Mouse (Mus musculus): Measurements from ENCODE around the gene Klrb1c.
"Not testable (repeated sequence)": the region's sequence is repeated elsewhere in the genome, so short reads cannot be mapped to it uniquely, and the experiment has no call there.

Klrb1c gene

DNA sequence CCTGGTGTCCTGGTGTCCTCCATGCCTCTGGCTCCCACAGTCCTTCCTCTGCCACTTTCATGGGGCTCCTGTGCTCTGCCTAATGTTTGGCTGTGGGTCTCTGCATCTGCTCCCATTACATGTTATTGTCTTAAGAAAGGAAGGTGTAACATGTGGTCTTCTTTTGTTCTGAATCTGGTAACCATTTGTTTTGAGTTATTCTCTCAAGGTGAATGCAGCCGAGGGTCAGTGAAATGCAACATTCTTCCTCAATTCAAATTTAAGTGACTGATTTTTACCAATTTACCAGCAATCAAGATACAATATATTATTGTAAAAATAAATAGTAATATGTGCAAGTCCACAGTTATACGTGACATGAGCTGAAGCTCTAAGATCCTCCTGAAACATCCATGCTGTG, at the start of gene Klrb1c:
Klrb1c (minus strand) TSS at position 101 of the 400 bp plus-strand sequence.
- no peak for DNase-seq

DNA sequence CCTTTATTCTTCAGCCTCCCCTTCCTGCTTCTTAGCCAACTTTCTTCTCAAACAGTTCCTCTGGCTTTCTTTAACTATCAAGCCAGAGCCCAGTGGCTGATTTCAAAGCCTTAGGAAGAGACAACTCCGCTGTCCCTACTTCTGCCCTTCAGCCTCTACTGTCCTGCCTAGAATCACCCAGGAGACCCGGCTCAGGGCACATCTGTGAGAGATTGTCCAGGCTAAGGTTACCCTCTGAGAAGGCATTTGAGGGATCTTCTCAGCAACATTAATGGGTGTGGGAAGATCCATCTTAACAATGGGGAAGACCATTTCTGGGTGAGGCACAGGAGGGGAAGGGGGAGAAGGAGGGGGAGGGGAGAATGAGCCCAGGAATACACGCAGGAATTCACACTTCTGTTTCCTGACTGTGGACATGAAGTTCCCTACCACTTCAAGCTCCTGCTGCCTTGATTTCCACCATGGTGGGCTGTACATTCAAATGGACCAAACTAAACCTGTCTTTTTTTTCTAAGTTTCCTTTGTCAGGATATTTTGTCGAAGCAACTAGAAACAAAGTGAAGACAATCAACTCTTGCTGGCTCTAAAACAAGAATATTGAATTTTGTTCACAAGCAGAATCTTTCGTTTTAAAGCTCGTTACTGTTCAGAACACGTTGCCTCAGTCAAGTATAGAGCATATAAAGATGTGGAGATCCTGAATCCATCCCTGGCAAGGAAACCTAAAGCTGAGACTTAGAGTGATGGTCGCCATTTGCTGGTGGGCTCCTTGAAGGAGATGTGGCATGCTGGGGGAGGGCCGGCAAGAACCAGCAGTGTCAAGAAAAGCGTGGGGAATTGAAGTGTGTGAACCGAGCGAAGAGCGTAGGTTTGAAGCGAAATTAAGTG, 48.7 kb upstream of the Klrb1c start:
- peak; percentile 25 to 29 for DNase-seq

DNA sequence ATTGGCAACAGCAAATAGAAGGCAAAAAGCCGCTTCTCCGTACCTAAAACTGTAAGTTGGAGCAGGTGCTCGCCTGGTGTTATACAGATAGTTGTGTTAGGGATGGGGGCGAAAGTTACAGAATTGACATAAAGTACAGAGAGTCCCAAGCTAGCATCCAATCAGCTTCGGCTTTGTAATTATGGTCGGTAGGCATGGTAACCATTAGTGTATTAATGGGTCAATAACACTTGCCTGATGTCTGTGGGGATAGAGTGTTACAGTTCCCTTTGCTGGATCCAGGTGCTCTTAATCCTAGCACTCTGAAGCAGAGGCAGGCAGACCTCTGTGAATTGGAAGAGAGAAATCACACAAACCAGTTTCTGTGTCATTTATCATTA, 47.9 kb upstream of the Klrb1c start:
- no peak for DNase-seq

DNA sequence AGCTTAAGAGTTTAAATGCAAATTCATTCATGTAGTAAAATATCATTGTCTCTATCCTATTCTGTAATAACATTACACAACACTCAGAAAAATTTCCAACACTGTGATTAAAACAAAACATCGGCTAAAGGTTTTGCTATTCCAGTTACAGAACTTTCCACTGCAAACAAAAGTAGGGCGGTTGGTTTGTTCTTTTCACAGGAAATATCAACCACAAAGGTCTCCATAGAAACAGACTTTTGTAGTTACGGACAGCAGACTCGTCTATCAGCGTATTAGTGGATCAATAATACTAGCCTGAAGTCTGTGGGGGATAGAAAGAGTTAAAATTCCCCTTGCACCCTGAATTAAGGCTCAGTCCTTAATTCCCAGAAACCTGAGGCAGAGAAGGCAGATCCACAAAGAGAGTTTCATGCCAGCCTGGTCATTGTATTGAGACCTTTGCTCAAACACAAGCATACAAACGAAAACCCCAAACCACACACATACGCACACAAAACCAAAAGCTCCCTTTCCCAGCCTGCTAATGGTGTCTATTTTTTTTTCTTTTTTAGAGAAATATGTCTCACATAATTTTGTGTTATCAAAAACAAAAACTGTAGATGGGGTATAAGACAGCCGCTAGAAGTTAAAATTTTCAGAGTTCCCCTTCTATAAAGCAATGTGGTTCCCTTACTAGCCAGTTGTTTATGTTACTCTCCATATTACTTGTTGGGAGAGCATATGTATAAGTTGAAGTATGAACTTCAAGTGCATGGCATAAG, 47.4 kb upstream of the Klrb1c start:
- DNase-seq: no peak

DNA sequence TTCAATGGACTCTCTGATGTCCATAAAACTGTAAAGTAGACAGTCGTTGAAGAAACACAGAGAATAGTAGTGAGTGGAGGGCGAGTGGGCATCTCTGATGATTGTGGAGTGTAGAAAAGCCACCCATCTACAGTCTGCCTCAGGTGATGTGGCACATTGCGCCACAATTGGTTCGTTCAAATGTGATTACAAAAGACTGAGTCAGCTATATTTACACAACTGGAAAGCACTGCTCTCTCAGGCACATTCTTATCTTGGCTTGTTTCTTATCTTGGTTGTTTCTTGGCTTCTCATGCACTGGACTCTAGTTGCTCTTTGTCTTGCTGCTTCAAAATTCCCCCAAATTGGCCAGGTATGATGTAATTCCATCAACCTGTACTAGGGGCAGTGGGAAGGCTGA, 46.6 kb upstream of the Klrb1c start:
- no peak for DNase-seq

DNA sequence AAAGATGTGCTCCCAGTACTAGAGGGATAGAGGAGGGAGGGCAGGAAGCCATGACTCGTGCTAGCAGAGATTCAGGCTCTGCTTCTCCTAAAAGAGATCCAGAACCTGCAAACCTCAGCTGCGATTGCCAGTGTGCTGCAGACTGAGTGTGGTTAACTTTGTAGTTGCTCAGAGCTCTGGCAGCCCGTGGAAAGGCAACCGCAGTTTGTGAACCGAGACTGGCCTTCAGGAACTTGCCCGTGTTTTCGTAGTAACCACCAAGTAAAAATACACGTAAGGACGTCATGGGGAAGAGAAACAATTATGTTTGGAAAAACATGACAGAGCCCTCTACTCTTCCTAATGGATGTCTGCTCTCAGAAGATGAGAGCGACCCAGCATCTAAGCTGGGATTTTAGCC, 44.0 kb upstream of the Klrb1c start:
- DNase-seq: no peak

DNA sequence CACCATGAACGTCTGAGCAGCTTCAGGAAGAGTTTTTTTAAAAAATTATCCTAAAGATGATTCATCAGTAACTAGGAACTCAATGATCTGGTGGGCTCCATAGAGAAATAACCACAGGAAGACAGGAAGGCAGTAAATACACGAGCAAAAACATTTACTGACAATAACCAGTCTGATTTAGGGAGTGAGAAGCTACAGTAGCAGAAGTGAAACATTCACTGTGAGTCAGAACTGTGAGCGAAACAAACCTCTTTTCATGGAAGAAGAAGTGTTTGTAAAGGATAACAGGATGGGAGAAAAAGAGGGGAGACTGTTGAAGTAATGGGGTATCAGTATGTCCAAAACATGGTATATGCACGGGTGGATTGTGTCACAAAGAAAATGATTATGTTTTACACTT, 40.8 kb upstream of the Klrb1c start:
- no peak for DNase-seq

DNA sequence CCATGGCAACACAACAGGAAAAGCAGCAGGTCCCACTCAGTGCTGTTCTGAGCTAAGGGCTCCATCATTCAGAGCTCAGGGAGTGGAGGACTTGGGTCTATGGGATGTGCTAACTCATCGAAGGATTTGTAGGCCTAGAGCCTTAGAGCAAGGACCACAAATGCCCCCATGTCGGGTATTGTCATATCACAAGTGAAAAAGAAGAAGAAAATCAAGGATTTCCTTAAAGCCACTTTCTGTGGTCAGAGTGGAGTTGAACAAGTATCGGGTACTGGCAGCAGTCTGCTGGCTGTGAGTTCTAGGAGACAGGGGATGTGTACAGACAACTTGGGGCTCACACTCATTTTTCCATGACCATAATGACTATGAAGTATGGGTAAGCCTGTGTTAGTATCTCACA, 37.8 kb upstream of the Klrb1c start:
- no peak for DNase-seq

DNA sequence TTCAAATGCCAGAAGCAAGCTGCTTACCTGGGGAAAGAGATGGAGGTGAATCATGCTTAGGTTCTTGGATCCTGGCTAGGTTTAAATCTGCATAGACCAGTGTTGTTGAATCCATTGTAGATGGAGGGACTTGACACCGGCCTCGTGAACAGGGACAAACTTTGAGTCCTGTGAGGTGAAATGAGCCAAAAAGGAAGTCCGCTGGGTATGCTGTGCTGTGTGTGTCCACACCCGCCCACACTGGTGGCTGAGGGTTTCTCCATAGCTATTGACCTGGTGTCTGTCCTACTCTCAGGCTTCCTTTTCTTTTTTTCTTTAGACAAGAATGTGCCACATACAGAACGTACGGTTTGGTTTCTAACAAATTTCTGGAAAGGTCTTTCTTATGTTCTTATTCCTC, 37.1 kb upstream of the Klrb1c start, which contains the start of the genes Gm44511 and Klrb1b:
Gm44511 (minus strand) TSS at position 184 of the 400 bp plus-strand sequence.
Klrb1b (minus strand) TSS at position 200 of the 400 bp plus-strand sequence.
- DNase-seq: no peak

DNA sequence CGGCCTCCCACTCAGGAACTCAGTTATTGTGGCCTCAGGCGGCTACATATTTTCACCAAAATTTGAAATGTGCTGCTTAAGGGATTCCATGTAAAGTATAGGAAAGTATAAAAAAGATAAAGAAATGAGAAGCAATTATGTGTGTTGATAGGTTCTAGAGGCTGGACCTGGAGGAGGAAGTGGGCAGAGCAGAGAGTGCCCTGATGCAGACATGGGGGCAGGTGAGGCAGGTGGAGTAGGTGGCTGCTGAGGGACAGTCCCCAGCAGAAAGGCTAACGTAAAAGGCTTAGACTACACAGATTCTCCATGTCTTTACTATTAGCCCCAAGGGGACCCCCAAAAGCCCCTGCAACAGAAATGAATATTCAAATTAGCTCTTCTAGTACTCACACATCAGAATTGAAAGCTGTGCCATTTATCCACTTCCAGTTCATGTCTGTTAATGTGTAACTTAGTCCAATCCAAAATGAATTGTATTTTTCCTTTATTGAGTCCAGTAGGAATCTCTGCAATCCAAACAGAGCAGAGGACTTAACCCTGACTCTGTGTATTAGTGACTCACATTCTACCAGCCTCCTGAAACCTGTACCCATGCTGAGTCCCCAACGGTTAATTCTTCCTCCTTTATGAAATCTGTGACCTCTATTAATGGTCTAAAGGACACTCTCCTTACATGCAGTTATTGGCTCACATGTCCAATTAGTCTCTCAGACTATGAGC, 29.2 kb upstream of the Klrb1c start:
- DNase-seq: no peak

DNA sequence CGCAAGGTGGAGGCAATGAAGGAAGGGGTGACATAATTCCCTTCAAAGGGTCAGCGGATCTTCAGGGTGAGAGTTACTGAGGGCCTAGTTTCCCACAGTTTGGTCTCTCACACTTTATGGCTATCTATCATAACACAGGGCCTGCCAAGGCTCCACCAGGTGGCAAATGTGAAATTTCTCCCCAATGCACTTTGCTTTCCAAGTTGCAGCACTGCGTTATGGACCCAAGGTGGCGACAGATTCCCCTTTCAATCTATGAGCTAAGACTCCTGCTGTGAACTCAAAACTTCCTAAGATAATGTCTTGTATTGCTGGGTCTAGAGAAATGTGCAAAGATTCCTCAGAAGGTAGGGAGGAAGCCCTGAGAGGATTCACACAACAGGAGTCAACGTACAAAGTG, 19.5 kb upstream of the Klrb1c start:
- no peak for DNase-seq

DNA sequence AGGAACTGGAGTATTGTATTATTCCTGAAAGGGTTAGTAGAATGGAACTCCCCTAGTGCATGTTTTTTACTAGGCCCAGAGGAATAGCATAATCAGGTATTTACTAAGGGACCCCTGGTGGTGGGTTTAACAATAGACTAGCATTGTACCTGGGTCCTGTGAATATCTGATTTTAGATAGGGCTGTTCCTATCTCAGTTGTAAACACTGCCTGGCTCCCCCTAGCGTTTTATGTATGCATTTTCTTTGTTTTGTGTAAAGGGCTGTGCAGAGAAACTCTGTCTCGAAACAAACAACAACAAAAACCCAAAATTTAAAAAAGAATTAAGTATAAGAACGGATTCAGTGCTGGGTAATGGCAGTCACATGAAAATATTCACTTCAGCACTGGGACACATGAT, 18.0 kb upstream of the Klrb1c start:
- DNase-seq: no peak

DNA sequence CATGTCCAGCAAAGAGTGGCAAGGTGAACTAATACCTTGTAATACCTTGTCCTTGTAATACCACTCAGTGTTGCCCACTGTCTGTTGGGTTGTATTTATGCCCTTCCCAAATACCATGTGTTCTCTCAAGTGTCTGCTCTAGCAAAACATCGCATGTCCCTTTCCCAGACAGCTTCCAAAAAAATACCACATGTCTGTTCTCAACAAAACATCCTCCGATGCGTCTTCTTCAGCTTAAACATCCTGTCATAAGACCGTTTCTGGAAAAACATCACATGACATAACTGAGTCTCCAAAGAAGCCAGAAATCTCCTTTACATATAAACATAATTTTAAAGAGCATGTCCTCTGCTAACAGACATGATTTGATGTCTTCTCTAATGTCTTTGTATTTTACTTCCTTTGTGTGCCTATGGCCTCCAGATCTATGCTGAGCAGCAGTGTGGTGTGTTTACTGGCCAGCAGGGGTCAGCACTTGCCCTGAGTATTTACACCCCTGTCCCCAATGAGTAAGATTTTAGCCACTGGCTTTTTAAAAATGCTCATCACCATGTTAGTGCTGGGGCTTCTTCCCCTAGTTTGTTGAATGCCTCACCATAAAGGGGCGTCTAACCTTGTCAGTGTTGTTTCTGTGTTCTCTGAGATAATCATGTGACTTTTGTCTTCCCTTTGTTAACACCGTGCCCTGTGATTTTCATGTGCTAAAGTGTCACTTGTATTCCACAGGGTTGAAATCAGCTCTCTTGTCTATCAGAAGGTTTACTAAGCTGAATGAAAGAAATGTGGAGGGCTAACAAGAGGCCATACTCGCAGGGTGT, 16.0 kb upstream of the Klrb1c start:
- DNase-seq: peak; percentile 67 to 70

DNA sequence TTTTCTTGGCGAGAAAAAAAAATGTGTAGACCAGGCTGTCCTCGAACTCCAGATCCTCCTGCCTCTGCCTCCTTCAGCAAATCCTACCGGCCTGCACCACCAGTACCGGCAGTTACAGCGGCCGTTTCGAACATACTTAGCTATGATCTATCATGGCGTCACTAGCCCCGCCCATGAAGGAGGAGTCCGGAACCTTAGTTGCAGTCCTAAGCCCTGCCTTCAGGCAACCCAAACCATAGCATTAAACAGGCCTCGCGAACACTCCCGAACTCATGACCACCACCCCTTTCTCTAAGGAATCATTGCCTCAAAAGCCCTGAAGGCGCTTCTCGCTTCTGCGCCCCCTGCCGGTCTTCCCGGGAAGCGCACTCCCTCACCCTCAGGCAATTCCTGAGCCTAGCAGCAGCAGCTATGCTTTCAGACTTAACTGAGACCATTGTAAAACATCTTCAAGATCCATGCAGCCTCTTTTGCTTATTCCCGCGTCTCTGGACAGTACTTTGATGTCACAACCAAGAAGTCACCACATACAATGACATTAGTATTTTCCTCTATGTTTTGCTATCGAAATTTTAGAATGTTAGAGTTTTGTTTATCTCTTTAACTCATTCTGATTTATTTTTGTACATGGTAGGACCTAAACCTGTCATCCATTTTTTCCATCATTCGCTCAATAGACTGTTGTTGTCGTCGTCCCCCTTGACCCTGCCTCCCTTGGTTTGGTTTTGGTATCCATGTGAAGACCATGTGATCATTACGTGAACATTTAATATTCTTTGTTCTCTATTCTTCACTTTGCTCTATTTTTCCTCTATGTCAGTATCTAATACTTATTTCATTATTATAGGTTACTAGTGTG, 14.2 kb upstream of the Klrb1c start:
- DNase-seq: peak; percentile 96 to 97

DNA sequence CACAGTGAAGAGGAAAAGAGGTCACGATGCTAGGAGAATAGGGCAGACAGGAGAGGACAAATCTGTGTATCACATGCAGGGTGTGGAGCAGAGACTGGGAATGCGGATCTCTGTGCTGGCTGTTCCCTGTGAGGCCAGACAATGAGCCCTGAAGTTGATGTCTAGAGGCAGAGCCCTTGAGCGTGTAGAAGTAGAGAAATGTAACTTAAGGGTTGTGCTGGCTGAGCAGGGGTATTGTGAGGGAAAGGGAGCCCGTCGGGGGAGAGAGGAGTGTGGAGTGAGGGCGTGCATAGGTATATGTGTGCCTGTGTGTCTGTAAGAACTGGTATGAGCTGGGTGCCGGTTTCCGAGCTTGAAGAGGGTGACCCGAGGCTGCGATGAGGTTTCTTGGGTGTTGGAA, 13.5 kb upstream of the Klrb1c start:
- DNase-seq: peak in 1 of 2 experiments; percentile 65

DNA sequence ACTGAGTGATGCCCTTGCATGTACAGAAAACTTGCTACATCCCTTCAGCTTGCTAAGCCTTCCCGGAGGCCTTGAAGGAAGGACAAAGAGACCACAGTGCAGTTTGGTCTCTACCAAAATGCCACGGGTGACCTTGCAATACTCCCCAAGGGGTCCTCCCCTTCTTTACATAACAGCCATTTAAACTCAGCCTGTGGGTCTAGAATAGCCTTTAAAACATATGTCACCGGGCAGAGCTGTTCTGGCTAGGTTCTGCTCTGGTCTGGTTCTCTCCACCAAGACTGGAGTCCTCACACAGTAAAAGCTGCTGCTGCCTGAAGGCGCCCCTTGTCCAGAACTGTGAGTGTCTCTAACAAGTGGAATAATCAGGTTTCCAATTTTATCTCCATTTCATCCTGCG, 11.7 kb upstream of the Klrb1c start:
- not testable (repeated sequence) for DNase-seq

DNA sequence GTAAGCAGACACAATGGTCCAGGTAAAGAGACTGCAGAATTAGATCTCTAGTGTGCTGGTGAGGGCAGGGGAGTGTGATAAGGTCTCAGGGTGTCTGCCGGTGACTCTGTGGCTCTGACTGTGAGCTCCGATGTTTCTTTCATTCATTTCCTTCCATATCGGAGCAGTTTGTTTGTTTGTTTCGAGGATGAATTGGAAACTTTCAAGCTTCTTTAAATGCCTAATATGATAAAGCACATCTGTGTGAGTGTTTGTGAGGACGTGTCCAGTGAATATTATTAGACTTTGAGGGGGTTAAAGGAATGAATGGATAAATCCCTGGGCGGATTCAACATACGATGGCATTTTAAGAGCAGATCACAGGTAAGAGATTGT, 10.9 kb upstream of the Klrb1c start:
- no peak for DNase-seq

DNA sequence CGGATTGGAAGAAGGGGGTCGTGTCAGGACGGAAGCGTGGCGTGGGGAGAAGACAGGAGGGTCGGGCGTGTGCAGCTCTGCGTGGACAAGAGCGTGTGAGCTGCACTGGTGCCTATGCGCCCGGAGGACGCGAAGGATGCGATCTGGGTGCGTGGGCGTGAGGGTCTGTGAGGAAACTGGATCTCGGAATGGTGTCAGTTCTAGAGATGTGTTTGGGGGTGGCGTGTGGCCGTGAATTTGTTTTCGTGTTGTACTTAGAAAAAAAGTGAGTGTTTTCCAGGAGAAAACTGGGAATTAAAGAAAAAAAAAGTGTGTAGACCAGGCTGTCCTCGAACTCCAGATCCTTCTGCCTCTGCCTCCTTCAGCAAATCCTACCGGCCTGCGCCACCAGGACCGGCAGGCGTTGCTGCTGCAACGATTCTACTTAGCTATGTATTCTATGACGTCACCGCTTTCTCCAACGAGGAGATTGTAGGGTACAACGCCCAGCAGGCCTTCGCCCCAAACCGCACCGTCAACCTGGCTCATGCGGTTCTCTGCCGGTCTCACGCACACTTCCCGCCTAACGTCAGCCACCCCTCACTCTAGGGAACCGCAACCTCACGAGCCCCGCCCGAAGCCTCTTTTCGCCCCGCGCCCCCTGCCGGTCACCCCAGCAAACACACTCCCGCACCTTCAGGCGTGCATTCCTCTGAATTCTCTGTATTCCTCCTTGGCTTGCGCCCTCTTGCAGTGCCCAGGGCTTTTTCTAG, 10.3 kb upstream of the Klrb1c start:
- DNase-seq: peak; percentile 84 to 88

DNA sequence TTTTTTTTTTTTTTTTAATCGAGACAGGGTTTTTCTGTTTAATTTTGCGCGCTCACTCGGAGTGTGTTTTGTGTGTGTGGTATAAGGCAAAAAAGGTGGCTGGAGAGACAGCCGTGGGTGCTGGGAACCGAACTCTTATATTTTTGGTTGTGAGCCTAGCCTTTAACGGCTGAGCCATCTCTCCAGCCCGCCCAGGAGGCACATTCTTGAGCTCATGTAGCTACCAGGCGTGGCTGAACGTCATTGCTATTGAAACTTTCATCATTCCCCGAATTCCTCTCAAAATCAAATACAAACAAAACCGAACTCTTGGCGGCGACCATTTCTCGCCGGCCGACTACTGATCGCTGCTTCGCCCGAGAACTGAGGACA, 9.7 kb upstream of the Klrb1c start:
- peak; percentile 66 to 81 for DNase-seq

DNA sequence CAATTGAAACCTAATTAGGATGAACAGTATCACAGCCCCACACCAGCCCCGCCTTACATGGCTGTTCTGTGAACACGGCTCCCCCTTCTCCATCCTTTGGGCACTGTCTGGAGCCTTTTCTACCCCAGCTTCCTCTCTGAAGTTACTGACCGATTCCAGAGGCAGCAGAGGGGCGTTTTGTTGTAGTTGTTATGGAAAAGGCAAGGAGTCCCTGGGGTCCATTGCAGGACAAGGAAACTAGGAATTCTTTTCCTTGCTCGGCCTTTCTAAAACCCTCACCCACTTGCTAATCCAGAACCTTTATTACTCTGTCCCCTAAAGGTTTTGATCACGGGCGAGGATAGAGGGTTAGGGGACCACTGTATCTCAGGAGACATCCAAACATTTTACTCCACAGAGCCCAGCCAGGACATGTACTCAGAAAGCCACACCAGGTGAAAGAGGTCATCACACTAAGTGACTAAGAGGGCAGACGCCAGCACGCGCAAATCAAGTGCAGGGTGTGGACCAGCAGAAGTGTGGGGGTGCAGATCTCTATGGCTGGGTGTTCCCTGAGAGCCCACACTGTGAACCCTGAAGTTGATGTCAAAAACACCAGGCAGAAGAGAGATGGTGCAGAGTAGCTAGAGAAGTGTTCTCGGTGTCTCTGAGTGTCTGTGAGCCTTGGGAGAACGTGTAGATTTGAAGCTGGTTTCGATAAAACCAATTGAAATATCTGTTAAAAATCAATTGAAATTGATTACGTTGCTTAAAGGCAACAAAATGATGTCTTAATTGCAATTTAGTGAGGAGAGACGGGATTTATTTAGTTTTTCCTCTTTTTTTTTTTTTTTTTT, 9.1 kb upstream of the Klrb1c start:
- DNase-seq: peak; percentile 45 to 47
